Mouse (Mus musculus) embryo, embryonic 10.5 days (tissue): ENCODE results near the gene Fbxo39.
"Not testable (repeated sequence)": the region's sequence is repeated elsewhere in the genome, so short reads cannot be mapped to it uniquely, and the experiment has no call there.

Source experiments
- DNase-seq: peaks from one replicate; pipeline ENCODE4 v3.0.0-alpha.2; 2015; ENCODE audit warnings: low spot score

Fbxo39 gene

DNA sequence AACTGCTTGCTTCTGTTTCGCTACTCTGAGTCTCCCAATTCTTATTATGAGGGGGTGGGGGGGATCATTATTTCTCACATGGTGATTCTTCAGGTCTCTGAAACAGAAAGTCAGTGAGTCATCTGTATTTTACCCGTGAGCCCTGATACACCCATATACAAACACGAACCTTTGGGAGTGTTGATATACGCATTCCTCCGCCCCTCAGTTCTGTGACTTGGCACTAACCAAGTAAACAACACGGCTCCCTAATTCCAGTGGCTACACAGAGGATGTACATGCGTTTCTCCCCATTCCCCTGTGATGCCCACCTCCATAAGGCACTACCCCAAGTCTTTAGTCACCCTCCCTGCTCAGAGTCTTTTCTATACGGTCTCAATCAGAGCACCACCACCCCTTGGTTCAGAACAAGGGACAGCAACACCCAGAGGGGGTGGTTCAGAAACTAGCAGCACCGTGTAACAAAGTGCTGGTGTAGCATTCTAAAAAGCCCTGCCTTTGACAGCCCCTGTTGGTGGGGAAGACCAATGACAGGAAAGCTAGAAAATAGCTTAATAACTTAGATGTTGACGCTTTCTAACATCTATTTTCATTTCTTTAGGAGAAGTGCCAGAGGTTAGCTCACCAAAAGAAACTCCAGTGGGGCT lies 2.8 kb upstream of the Fbxo39 start:
- no peak for DNase-seq

DNA sequence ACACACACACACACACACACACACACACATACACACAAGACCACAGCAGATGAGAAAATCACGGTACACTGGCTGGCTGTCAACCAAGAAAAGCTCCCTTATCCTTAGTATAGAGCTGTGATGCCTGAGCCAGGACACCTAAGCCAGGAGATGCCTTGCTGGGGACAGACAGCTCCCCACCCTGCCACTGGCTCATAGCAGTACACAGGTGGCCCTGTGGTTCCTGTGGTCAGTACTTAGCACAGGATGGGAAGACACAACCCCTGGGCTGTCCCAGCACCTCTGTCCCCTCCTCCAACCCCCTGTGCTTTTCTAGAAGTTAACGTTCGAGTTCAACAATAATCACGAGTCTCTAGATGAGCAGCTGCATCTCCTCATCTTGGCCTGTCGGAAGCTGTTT lies 3.8 kb downstream of the Fbxo39 start:
- DNase-seq: no peak

DNA sequence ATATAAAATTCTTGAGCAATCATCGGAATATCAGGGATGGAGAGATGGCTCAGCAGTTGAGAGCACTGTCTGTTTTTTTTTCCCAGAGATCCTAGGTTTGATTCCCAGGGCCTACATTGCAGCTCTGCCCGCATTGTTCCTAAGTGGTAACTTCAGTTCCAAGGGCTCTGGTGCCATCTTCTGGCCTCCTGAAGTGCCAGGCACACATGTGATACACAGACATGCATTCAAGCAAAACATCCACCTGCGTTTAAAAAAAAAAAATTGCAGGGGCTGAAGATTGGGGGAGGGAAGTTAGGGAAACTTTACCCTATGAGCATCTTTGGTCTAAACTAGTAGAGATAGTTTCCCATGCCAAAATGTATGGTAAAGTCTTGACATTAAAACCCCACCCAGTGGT lies 10.2 kb downstream of the Fbxo39 start:
- no peak for DNase-seq

DNA sequence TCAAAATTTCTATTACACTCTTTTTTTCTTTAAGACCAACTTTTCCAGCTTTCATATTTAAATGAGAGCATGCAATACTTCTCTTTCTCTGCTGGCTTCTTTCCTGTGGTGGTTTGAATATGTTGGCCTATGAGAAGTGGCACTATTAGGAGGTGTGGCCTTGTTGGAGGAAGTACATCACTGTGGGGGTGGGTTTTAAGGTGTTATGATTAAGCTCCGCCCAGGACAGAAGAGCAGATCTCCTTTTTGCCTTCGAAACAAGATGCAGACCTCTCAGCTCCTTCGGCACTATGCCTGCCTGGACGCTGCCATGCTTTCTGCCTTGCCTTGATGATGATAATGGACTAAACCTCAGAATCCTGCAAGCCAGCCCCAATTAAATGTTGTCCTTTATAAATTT lies 11.5 kb downstream of the Fbxo39 start:
- no peak for DNase-seq

DNA sequence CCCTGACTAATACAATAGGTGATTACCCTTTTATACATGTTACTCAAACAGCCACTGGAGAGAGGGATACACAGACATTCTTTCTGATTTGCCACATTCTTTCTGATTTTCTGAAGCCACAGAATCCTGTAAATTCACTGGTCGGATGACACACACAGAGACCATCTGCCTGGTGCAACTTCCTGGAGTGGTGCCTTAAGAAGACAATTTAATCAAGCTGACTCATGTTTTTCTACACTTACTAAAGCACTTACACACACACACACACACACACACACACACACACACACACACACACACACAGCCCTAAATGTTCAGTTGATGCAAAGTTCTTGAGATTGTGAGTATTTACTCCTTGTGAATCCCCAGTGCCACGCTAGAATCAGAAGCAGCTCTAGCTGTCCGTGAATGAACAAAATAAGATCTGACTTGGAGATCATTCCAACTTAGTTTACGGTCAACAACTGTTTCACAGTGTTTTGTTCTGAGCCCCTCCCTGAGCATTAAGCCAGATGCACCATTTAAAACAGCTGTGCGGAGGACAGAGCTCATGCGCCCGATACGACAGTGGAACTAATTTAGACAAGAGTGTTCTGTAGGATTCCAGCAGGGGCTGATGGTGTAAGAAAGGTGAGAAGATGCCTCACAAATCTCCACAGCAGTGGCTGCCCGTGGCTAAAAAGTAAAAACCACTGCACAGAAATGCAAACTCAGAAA lies 18.9 kb downstream of the Fbxo39 start:
- DNase-seq: no peak

DNA sequence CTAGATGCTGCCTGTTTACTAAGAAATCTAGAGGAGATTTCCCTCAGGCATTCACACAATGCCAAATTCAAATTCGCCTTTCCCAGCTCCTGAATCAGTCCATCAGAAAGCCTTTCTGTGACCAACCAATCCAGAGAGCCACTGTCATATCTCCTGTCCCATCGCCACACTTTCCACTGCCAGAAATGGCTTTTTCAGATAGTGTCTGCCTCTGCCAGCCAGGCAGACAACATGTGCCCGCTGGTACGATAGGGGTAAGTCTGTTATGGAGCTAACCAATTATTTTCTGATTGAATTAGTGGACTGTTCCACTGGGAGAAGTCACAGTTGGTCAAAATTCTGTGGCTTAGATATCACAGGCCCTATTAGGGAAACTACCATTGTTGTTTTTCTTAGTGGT lies 20.4 kb downstream of the Fbxo39 start:
- no peak for DNase-seq

DNA sequence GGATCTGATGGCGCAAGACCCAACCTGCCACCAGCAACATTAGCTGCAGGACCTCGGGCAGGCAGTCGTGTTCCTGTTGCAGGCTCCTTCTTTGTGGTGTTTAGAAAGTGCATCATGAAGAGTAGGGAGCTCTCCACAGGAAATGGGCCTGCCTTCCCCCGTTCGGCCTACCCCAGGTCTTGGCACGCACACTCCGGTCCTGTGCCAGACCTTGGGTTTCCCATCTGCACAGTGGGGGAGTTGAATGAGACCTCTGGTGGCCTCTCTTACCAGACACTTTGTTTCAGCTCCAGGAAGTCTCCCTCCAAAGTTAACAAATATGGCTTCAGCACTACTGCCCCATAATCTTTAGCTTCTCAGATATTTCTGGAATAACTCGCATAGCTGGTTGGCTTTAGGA lies 22.5 kb downstream of the Fbxo39 start:
- no peak for DNase-seq

DNA sequence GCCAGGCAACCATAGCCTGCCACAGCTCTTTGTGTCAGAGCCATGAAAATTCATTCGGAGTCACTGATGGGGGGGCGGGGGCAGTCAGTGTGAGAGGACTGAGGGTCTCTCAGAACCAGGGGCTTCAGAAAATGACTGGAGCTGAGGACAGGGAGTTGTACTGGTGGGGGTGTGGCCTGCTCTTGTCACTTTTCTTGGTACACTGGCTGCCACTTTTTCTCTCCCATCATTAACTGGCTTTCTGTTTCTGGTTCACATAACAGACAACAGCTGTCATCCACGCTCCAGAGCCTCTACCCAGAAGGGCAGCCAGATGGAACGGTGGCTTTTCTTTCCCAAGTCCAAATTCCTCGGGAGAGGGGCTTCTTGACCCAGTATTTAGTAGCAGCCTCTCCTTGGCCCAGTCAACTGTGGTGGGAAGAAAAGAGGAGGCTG lies 24.2 kb downstream of the Fbxo39 start:
- DNase-seq: peak; percentile 66

DNA sequence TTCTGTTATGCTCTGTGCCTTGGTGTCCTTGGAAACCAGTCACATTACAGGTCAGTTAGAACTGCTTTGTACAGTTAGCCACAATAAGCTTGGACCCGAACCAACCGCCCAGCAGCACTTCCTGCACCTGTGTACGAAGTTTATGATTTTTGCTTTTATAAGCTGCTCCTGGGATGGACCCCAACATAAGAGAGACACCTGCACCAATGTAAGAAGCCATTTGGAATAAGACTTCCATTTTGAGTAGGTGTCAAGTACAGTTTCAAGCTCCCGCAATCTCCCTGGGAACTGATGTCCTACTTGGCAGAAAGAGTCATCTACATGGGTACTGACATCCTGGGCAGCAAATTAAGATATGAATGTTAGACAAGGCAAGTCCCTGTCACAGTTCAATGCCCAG lies 25.5 kb downstream of the Fbxo39 start:
- DNase-seq: no peak

DNA sequence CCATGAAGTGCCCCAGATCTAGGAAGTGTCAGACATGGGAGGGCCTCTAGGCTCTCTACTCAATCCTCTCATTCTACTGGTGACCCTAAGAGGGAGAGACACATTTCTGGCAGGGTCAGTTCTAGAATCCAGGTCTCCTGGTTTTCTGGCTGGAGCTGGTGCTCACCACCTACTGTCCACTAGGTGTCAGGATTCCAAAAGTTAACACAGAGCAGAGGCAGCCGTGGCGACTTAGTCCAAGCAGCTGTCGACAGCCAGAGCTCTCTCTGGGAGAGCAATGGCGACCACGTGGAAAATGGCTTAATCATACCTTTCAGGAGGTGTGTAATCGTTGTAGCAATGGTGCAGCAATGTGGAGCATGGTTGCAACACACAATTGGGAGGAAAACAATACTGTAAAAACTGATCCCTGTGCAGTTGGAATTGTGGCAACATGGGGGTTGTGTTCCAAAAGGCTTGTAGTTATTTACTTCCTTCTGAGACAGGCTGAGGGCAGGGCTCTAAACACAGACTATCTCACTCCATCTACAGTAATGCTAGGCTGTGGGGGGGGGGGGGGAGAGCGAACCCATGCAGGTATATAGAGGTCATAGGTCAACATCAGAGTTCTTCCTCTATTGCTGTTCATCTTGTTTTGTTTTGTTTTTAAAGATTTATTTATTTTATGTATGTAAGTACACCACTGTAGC lies 28.4 kb downstream of the Fbxo39 start:
- DNase-seq: peak; percentile 89

DNA sequence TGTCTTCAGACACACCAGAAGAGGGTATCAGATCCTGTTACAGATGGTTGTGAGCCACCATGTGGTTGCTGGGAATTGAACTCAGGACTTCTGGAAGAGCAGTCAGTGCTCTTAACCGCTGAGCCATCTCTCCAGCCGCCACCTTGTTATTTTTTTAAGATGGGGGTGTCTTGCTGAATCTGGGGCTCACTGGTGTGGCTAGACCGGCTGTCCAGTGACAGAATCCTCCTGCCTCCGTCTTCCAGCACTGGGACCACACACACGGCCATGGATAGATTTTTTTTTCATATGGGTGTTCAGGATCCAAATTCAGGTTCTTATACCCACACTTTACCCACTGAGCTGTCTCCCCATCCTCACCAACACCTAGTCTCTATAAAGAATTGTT lies 29.0 kb downstream of the Fbxo39 start:
- not testable (repeated sequence) for DNase-seq

DNA sequence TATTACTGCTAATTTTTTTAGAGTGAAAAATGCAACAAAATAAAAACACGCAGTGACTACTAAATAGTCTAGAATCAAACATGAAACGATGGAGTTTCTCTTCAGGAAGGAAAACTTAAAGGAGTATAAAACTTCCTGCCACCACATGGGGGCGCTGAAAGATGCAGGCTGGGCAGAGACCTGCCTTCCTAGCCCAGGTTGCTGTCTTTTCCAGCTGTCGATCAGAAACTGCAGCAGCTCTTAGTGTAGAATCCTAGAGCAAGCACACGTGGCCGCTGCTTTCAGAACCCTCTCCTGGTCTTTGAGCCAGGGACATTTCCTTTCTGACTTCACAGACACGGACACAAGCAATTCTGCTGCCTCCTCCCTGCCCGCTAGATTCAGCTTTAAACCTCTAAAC lies 29.7 kb downstream of the Fbxo39 start:
- DNase-seq: peak; percentile 78

DNA sequence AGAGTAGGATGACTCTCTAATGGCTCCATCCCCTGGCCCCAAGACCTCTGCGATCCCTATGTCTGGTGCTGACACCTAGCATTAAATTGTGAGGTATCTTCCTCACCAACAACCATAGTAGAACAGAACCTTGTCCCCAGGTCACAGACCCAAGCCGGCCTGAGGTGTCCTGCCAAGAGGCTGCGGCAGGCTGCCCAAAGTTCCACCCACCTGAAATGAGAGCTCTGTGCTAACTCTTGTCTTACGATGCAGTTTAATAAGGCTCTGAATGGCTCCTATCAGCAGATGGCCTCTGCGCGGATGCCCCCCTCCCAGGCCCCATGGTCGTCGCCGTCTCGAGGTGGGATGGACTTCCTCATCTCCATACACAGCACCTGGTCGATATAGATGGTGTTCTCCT lies 30.2 kb downstream of the Fbxo39 start:
- no peak for DNase-seq

DNA sequence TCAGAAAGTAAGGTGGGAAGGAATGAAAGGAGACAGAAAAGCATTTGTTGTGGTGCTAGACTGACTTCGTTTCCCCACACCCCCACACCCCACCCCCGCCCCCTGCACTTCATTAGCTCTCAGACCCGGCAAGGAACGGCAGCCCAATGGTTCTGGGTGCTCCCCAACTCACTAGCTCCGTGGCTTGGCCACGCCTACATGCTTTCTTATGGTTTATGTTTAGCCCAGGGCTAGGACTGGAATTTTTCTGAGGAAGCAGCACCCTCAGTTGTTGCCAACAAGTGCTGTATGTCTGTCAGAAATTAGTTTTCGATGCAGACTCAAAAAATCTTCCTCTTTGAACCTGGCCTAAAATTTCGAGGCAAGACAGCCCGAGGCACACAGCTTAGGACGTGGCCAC lies 34.3 kb downstream of the Fbxo39 start:
- DNase-seq: no peak

DNA sequence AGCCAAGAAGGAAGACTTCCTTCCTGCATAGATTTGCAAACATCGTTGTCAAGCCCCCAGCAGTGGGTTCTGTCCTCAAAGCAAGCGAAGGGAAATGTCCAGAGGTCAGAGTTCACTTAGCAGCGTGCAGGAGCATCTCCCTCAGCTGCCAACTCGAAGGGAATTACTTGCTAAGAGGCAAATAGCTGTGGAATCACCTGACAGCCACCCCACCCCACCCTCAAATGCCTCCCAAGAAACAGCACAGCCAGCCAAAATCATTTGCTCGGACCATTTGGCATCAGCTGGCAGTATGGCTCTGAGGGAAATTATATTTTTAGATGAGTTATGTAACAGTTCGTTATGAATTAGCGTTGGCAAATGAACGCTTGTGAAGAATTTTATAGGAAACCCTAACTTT lies 34.8 kb downstream of the Fbxo39 start:
- no peak for DNase-seq

DNA sequence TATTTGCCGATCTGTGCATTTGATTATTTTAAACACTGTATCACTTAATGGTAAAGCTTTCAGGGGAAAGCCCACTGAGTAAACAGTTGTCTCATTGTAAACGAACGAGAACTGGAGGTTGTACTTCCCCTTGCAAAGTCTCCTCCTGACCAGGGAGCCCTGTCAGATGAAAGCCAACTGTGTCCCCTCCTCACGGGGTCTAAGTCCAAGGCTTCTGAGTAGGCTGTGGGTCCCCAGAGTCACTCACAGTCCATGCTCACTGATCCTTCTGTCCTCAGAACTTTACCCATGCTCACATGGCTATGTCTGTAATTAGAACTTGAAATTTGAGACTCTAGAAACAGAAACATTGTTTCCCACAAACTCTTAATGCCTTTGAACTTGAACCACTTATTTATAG lies 35.4 kb downstream of the Fbxo39 start:
- DNase-seq: no peak

DNA sequence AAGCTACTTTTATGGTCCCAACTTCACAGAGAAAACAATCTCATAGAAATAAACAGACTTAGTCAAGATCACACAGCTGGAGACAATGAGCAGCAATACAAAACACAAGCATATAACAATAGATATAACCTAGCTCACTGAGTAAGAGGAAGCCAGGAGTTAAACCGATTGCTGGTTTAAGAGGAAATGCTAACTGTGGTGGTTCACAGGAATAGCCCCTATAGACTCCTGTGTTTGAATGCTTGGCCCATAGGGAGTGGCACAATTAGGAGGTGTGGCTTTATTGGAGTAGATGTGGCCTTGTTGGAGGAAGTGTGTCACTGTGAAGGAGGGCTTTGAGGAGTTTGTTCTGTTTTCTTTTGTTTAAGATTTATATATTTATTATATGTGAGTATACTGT lies 38.0 kb downstream of the Fbxo39 start:
- no peak for DNase-seq

DNA sequence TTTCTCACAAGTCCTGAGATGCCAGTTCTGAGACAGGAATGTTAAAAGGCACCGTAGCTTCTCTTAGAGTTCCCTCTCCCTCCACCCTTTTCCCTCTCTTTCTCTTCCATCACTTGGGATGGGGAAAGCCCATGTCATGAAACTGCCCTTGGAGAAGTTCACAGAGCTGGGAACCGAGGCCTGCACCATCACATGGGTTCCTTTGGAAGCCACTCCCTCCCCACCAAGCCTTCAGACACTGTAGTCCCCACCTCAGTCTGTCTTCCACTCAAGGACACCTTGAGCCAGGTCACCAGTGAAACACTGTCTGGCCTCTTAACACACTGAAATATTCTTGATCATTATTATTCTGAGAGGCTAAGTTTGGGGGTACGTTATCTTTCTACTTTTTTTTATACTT lies 38.9 kb downstream of the Fbxo39 start:
- no peak for DNase-seq

DNA sequence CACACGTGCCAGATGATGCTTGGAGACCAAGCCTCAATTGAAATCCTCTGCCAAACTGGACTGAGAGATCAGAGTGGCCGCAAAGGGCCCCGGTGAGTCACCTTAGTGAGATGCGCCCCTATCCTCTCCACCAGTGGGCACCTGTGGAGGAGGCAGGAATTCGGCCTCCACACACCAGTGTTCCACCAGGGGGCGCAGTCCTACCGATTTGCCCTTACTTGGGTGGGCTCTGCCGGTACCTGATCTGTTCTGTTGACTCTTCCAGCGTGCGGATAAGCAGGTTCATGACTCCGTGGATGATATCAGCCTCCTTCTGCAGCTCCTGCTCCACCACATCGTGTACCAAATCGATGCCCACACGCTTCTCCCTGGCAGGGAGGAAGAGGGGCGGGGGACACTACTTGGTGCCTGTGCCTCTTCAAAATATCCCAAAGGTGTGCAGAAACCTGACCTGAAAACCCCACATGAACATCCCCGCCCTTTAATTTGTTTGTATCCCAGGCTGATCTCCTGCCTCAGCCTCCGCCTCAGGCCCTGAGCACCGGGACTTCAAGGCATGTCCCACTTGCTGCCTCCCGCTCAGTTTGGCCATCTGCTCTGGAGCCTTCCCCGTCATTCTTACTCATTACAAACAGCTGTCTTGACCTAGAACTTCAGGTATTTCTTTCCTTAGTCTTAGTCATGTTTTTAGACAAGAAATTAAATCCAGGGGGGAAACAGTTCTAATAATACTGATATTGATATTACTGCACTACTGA lies 40.9 kb downstream of the Fbxo39 start:
- DNase-seq: peak; percentile 87

DNA sequence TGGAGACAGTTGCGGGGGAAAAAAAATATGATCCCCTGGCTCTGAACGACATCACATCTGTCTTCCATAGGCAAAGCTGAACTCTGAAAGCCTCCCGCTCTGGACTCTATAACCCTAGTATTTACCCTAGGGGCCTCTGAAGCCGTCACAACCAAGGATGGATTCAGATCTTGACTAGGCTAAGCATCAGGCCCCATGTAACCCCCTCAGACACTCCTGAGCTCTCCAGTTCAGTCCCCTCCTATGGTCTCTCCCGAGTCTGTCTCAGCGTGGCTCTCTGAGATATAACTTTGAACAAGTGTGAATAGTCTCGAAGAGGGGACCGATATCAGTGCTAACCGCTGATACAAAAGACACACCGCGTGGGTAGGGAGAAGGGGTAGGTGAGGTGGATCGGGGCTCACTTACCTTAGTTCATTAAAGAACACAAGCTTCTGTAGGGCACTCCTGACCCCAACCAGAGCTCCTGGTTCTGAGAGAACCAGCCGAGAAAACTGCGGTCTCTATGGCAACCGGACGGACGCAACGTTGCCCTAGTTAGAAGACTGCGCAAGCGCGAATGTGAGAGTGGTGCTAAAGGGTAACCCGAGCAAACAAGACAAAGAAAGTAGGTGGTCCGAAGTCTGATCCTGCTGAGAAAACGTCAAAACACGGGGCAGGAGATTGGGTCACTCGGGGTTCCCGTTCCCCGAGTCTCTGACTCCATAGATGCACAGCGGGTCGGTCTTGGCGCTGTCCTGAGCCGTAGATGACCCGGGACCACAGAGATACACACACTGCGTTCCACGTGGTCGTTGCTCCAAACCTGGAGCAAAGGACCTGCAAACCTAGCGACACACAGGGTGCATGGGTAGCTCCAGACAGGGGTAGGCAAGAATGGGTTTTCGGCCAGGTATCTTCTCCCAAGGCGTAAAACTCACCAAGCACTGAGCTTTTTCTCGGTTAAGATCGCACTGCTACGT lies 47.4 kb downstream of the Fbxo39 start:
- peak; percentile 97 for DNase-seq

DNA sequence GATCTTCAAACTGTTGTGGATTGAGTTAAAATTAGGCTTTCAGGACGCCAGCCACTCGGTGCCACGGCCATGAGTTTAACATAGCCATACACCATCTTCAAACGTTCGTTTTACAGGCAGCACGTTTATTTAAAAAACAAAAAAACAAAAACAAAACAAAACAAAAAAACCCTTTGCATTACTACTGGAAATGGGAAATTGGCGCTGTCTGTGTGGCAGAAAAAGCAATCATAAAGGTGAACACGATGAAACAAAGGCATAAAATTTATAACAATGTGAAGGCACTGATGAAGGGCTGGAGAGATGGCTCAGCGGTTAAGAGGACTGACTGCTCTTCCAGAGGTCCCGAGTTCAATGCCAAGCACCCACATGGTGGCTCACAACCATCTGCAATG lies 48.1 kb downstream of the Fbxo39 start, which contains the start of gene Tekt1:
Gene Tekt1, minus strand, starts transcription at position 96 of the 395 bp plus-strand sequence.
- DNase-seq: no peak
